Mouse (Mus musculus) retina, postnatal 1 day (tissue): ENCODE data around the gene March8.
"Not testable (repeated sequence)": the region's sequence is repeated elsewhere in the genome, so short reads cannot be mapped to it uniquely, and the experiment has no call there.

Experiments
- DNase-seq: peaks from one replicate; pipeline ENCODE4 v3.0.0-alpha.2; 2012

March8 gene

GRCm38 (mm10) chr6:116337835-116338501, at the start of gene March8:
March8 (plus strand) TSS chr6:116338024.
- DNase-seq: peak; percentile 97

- DNase-seq: no peak
These were observed 26.4 kb upstream of the March8 start for GRCm38 (mm10) chr6:116311411-116311810.

- DNase-seq: no peak
These were observed 18.6 kb upstream of the March8 start for GRCm38 (mm10) chr6:116319259-116319658.

- DNase-seq: no peak
These were observed 11.2 kb upstream of the March8 start for GRCm38 (mm10) chr6:116326641-116327040.

GRCm38 (mm10) chr6:116331396-116331795, 6.4 kb upstream of the March8 start:
- DNase-seq: no peak

- DNase-seq: no peak
These were observed 374 bp upstream of the March8 start for GRCm38 (mm10) chr6:116337466-116337834.

GRCm38 (mm10) chr6:116338520-116338919, 696 bp downstream of the March8 start:
- no peak for DNase-seq

- DNase-seq: no peak
These were observed 1.3 kb downstream of the March8 start for GRCm38 (mm10) chr6:116339088-116339487.

GRCm38 (mm10) chr6:116340521-116340920, 2.7 kb downstream of the March8 start:
- no peak for DNase-seq

GRCm38 (mm10) chr6:116347953-116348352, 10.1 kb downstream of the March8 start:
- DNase-seq: no peak

GRCm38 (mm10) chr6:116349997-116350396, 12.2 kb downstream of the March8 start:
- DNase-seq: no peak

- DNase-seq: no peak
These were observed 12.8 kb downstream of the March8 start for GRCm38 (mm10) chr6:116350643-116351042.

- DNase-seq: no peak
These were observed 13.7 kb downstream of the March8 start for GRCm38 (mm10) chr6:116351534-116351933.

- DNase-seq: no peak
These were observed 15.6 kb downstream of the March8 start for GRCm38 (mm10) chr6:116353428-116353827.

- not testable (repeated sequence) for DNase-seq
These were observed 18.6 kb downstream of the March8 start for GRCm38 (mm10) chr6:116356311-116356947.

GRCm38 (mm10) chr6:116356948-116357325, 19.1 kb downstream of the March8 start:
- DNase-seq: peak; percentile 33

- DNase-seq: no peak
These were observed 20.2 kb downstream of the March8 start for GRCm38 (mm10) chr6:116358056-116358455.

GRCm38 (mm10) chr6:116359256-116359655, 21.4 kb downstream of the March8 start:
- DNase-seq: no peak

- DNase-seq: no peak
These were observed 23.6 kb downstream of the March8 start for GRCm38 (mm10) chr6:116361463-116361862.

GRCm38 (mm10) chr6:116361993-116362392, 24.2 kb downstream of the March8 start:
- DNase-seq: no peak

GRCm38 (mm10) chr6:116367971-116368370, 30.1 kb downstream of the March8 start:
- no peak for DNase-seq

GRCm38 (mm10) chr6:116369811-116370210, 32.0 kb downstream of the March8 start:
- DNase-seq: no peak

- DNase-seq: no peak
These were observed 32.6 kb downstream of the March8 start for GRCm38 (mm10) chr6:116370216-116370976.

GRCm38 (mm10) chr6:116371500-116371899, 33.7 kb downstream of the March8 start:
- DNase-seq: no peak
